Mouse (Mus musculus): ENCODE measurements around the gene Cdc7. TPM values are rescaled to one million over a fixed set of nuclear protein-coding genes. Genes with fewer than 3 reads are reported as not detected.

Gene Cdc7
- polyA plus RNA-seq, 1 experiment from 2014 or later = 48.6 TPM

- 44% methylated on average over 5 of the region's 5 CpGs for WGBS
- ATAC-seq (ENCODE audit: low FRiP score, low TSS enrichment) = no peak
- H3K9ac ChIP-seq (ENCODE audit: low read depth, low read length) = no peak overlapping the region
- no peak overlapping the region for H3K27ac ChIP-seq (ENCODE audit: low read depth, low read length)
- no peak overlapping the region for H3K4me3 ChIP-seq (ENCODE audit: low read length)
- H3K36me3 ChIP-seq (ENCODE audit: control insufficient read depth, insufficient read depth, low read length) = no peaks in the 10 kb centered on the region
- no peaks in the 10 kb centered on the region for H3K27me3 ChIP-seq (ENCODE audit: control insufficient read depth, insufficient read depth, low read length)
- H3K4me1 ChIP-seq (ENCODE audit: control insufficient read depth, insufficient read depth, low read length) = peaks cover 16% of the 10 kb centered on the region
- H3K9me3 ChIP-seq (ENCODE audit: control insufficient read depth, low read length) = no peaks in the 10 kb centered on the region
- no peak overlapping the region for H3K4me2 ChIP-seq (replicated peaks; ENCODE audit: low read depth, low read length)
Measured at GRCm38 (mm10) chr5:107025371-107025770, 61.2 kb downstream of the Cdc7 start.

GRCm38 (mm10) chr5:107025809-107026208 lies 61.7 kb downstream of the Cdc7 start:
- Histone ChIP-seq H3K9ac (ENCODE audit: low read depth, low read length) (no peak overlapping the region), H3K4me2 (replicated peaks; ENCODE audit: low read depth, low read length) (no peak overlapping the region), H3K36me3 (ENCODE audit: control insufficient read depth, insufficient read depth, low read length) (no peaks in the 10 kb centered on the region), H3K27ac (ENCODE audit: low read depth, low read length) (no peak overlapping the region), H3K9me3 (ENCODE audit: control insufficient read depth, low read length) (no peaks in the 10 kb centered on the region), H3K4me1 (ENCODE audit: control insufficient read depth, insufficient read depth, low read length) (peaks cover 16% of the 10 kb centered on the region), H3K27me3 (ENCODE audit: control insufficient read depth, insufficient read depth, low read length) (no peaks in the 10 kb centered on the region), H3K4me3 (ENCODE audit: low read length) (no peak overlapping the region)
- ATAC-seq (ENCODE audit: low FRiP score, low TSS enrichment) = no peak
- WGBS = 62% methylated on average over 8 of the region's 8 CpGs

GRCm38 (mm10) chr5:107027616-107028015 lies 63.5 kb downstream of the Cdc7 start:
- Histone ChIP-seq H3K9me3 (ENCODE audit: control insufficient read depth, low read length) (no peaks in the 10 kb centered on the region), H3K4me1 (ENCODE audit: control insufficient read depth, insufficient read depth, low read length) (peaks cover 16% of the 10 kb centered on the region), H3K4me2 (replicated peaks; ENCODE audit: low read depth, low read length) (no peak overlapping the region), H3K9ac (ENCODE audit: low read depth, low read length) (no peak overlapping the region), H3K4me3 (ENCODE audit: low read length) (no peak overlapping the region), H3K36me3 (ENCODE audit: control insufficient read depth, insufficient read depth, low read length) (no peaks in the 10 kb centered on the region), H3K27ac (ENCODE audit: low read depth, low read length) (no peak overlapping the region), H3K27me3 (ENCODE audit: control insufficient read depth, insufficient read depth, low read length) (no peaks in the 10 kb centered on the region)
- WGBS = 91% methylated on average over 6 of the region's 6 CpGs
- no peak for ATAC-seq (ENCODE audit: low FRiP score, low TSS enrichment)

GRCm38 (mm10) chr5:107028557-107028956 lies 64.4 kb downstream of the Cdc7 start:
- WGBS = 26% methylated on average over 1 of the region's 1 CpGs
- H3K36me3 ChIP-seq (ENCODE audit: control insufficient read depth, insufficient read depth, low read length) = no peaks in the 10 kb centered on the region
- H3K27me3 ChIP-seq (ENCODE audit: control insufficient read depth, insufficient read depth, low read length) = no peaks in the 10 kb centered on the region
- no peak overlapping the region for H3K27ac ChIP-seq (ENCODE audit: low read depth, low read length)
- H3K4me3 ChIP-seq (ENCODE audit: low read length) = no peak overlapping the region
- H3K4me2 ChIP-seq (replicated peaks; ENCODE audit: low read depth, low read length) = no peak overlapping the region
- H3K9ac ChIP-seq (ENCODE audit: low read depth, low read length) = no peak overlapping the region
- no peaks in the 10 kb centered on the region for H3K9me3 ChIP-seq (ENCODE audit: control insufficient read depth, low read length)
- no peak for ATAC-seq (ENCODE audit: low FRiP score, low TSS enrichment)
- H3K4me1 ChIP-seq (ENCODE audit: control insufficient read depth, insufficient read depth, low read length) = peaks cover 16% of the 10 kb centered on the region

GRCm38 (mm10) chr5:107029801-107030200 lies 65.7 kb downstream of the Cdc7 start:
- Histone ChIP-seq H3K27me3 (ENCODE audit: control insufficient read depth, insufficient read depth, low read length) (no peaks in the 10 kb centered on the region), H3K36me3 (ENCODE audit: control insufficient read depth, insufficient read depth, low read length) (no peaks in the 10 kb centered on the region), H3K4me3 (ENCODE audit: low read length) (no peak overlapping the region), H3K9ac (ENCODE audit: low read depth, low read length) (no peak overlapping the region), H3K27ac (ENCODE audit: low read depth, low read length) (no peak overlapping the region), H3K9me3 (ENCODE audit: control insufficient read depth, low read length) (no peaks in the 10 kb centered on the region), H3K4me1 (ENCODE audit: control insufficient read depth, insufficient read depth, low read length) (0 out of 2 replicates have a peak, but pooled peaks cover 10% of the 10 kb centered on the region), H3K4me2 (replicated peaks; ENCODE audit: low read depth, low read length) (no peak overlapping the region)
- no peak for ATAC-seq (ENCODE audit: low FRiP score, low TSS enrichment)
- WGBS = 34% methylated on average over 4 of the region's 4 CpGs

- Histone ChIP-seq H3K4me2 (replicated peaks; ENCODE audit: low read depth, low read length) (no peak overlapping the region), H3K9ac (ENCODE audit: low read depth, low read length) (no peak overlapping the region), H3K9me3 (ENCODE audit: control insufficient read depth, low read length) (no peaks in the 10 kb centered on the region), H3K27ac (ENCODE audit: low read depth, low read length) (no peak overlapping the region), H3K36me3 (ENCODE audit: control insufficient read depth, insufficient read depth, low read length) (no peaks in the 10 kb centered on the region), H3K4me1 (ENCODE audit: control insufficient read depth, insufficient read depth, low read length) (0 out of 2 replicates have a peak, but pooled peaks cover 10% of the 10 kb centered on the region), H3K4me3 (ENCODE audit: low read length) (no peak overlapping the region), H3K27me3 (ENCODE audit: control insufficient read depth, insufficient read depth, low read length) (no peaks in the 10 kb centered on the region)
- no peak for ATAC-seq (ENCODE audit: low FRiP score, low TSS enrichment)
- WGBS = 92% methylated on average over 10 of the region's 10 CpGs
Measured at GRCm38 (mm10) chr5:107030821-107031220, 66.7 kb downstream of the Cdc7 start.

Other genes starting within 250 kb of the Cdc7 start
- gene Hfm1, start 38.0 kb upstream of the Cdc7 start, polyA plus RNA-seq (2014; fragmentation: Nextera tagmentation; extraction: Ambion mirVana) = 2.0 and 2.7 TPM in 2 replicates